Mouse (Mus musculus): ENCODE data around the gene Prkd2.

DNA sequence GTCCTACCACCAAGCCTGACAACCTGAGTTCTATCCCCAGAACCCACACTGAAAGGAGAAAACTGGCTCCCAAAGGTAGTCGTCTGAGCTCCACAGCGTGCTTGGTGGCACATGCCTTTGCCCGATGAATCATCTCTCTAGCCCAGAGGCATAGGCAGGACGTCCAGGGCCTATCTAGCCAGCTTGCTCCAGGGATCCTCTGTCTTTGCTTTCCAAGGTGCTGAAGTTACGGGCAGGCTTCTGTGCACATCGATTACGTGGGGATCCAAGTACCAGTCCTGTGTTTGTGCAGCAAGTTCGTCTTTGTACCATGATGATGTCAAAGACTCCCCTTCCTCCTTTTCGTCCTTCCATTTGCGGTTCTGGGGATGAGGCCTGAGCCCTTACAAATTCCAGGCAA, 28.9 kb downstream of the Prkd2 start:
- TF ChIP-seq CTCF (IDR thresholded peaks at IDR 0.05; ENCODE audit: borderline replicate concordance, insufficient read depth, low read depth, low read length) (no peak), POLR2A (IDR thresholded peaks at IDR 0.05; ENCODE audit: borderline replicate concordance, insufficient read depth, low read length) (no peak)

Data from cerebellum, adult 2 months (tissue).